Mouse (Mus musculus) myocyte (in vitro differentiated cells): ENCODE measurements at regions not wholly inside any gene's neighbourhood (a gene's known extent, or its start where the extent isn't known, plus 50 kb on each side); places are given as distances from the start of the nearest gene placed in this dataset.
A peak's percentile ranks its signal among the peaks of the same experiment; 100 is the strongest.

ENCODE experiments used
- H3K27me3 ChIP-seq: one replicate; pipeline ENCODE4 v1.6.1; 2011; ENCODE audit not compliant: control insufficient read depth, insufficient read depth, insufficient read length
- H3K36me3 ChIP-seq: one replicate; pipeline ENCODE4 v1.6.1; 2011; ENCODE audit not compliant: control insufficient read depth, insufficient read depth
- H3K4me2 ChIP-seq: one replicate; pipeline ENCODE4 v1.6.1; 2011; ENCODE audit warnings: low read depth, control low read depth
- H3K4me3 ChIP-seq: one replicate; pipeline ENCODE4 v1.5.1; 2011; ENCODE audit warnings: mild to moderate bottlenecking, control low read depth, moderate library complexity
- H3K79me2 ChIP-seq: one replicate; pipeline ENCODE4 v1.6.1; 2011; ENCODE audit not compliant: control insufficient read depth, insufficient read depth
- H3ac ChIP-seq: one replicate; pipeline ENCODE4 v1.6.1; 2011; ENCODE audit not compliant: control insufficient read depth, insufficient read length
- CEBPB ChIP-seq: IDR thresholded peaks from 2 replicates; pipeline ENCODE4 v1.6.1; 2011; ENCODE audit warnings: mild to moderate bottlenecking, moderate library complexity; ENCODE audit not compliant: poor library complexity, insufficient read depth, severe bottlenecking
- E2F4 ChIP-seq: IDR thresholded peaks from one replicate; pipeline ENCODE4 v1.6.1; 2011; ENCODE audit warnings: mild to moderate bottlenecking, control low read depth, moderate library complexity; ENCODE audit not compliant: insufficient read depth
- MAX ChIP-seq: IDR thresholded peaks from one replicate; pipeline ENCODE4 v1.6.1; 2011; ENCODE audit warnings: low read depth, mild to moderate bottlenecking, control low read depth
- MYOD1 ChIP-seq, 3 experiments: IDR thresholded peaks; one replicate each; pipeline ENCODE4 v1.6.1; 2011; ENCODE audit warnings: control low read depth in 2 of 3, low read depth in 2 of 3, mild to moderate bottlenecking in 2 of 3, moderate library complexity in 1 of 3; ENCODE audit not compliant: insufficient read length in 2 of 3, control insufficient read depth in 1 of 3
- MYOG ChIP-seq, 3 experiments: IDR thresholded peaks; one replicate each; pipeline ENCODE4 v1.6.1; 2011; ENCODE audit warnings: control low read depth in 2 of 3, low read depth in 2 of 3, mild to moderate bottlenecking in 2 of 3; ENCODE audit not compliant: insufficient read length in 2 of 3, control insufficient read depth in 1 of 3, insufficient read depth in 1 of 3
- POLR2A ChIP-seq: IDR thresholded peaks from one replicate; pipeline ENCODE4 v1.6.1; 2011; ENCODE audit warnings: low read depth, mild to moderate bottlenecking, control low read depth, moderate library complexity; ENCODE audit not compliant: insufficient read length
- POLR2AphosphoS2 ChIP-seq: IDR thresholded peaks from one replicate; pipeline ENCODE4 v1.6.1; 2011; ENCODE audit warnings: low read depth, control low read depth; ENCODE audit not compliant: insufficient read length
- REST ChIP-seq: IDR thresholded peaks from one replicate; pipeline ENCODE4 v1.6.1; 2011; ENCODE audit warnings: mild to moderate bottlenecking, control low read depth, moderate library complexity; ENCODE audit not compliant: insufficient read depth, insufficient read length
- SRF ChIP-seq: IDR thresholded peaks from one replicate; pipeline ENCODE4 v1.6.1; 2011; ENCODE audit warnings: low read depth; ENCODE audit not compliant: control insufficient read depth, insufficient read length
- TCF12 ChIP-seq: IDR thresholded peaks from one replicate; pipeline ENCODE4 v1.6.1; 2011; ENCODE audit warnings: mild to moderate bottlenecking, control low read depth; ENCODE audit not compliant: poor library complexity, insufficient read depth, severe bottlenecking
- TCF3 ChIP-seq: IDR thresholded peaks from one replicate; pipeline ENCODE4 v1.6.1; 2011; ENCODE audit warnings: low read depth, control low read depth; ENCODE audit not compliant: insufficient read length
- USF1 ChIP-seq: IDR thresholded peaks from one replicate; pipeline ENCODE4 v1.6.1; 2011; ENCODE audit warnings: low read depth, mild to moderate bottlenecking, control low read depth, moderate library complexity

DNA sequence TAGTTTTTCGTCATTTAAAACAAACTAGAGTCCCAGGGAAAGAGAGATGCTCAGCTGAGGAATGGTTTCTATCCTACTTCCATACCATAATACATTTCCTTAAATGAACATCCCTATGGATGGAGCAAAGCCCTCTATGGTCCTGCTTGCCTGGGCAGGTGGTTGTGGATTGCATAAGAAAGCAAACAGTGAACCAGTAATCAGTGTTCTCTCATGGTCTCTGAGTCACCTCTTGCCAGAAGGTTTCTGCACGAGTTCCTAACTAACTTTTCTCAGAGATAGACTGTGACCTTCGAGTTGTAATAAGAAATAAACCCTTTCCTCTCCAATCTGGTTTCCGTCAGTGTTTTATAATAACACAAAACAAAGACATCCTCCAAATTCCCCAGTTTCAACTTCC is 62.9 kb upstream of the Bet1 start:
- TF ChIP-seq TCF12 (no peak), CEBPB (no peak), MAX (no peak), SRF (no peak), POLR2AphosphoS2 (no peak), E2F4 (no peak), USF1 (no peak), TCF3 (no peak), POLR2A (no peak), MYOD1 (IDR thresholded peaks at IDR 0.05; ENCODE audit: control insufficient read depth in 1 of 3, insufficient read length in 2 of 3, low read depth in 2 of 3) (no peak), MYOG (IDR thresholded peaks at IDR 0.05; ENCODE audit: control insufficient read depth in 1 of 3, insufficient read depth in 1 of 3, insufficient read length in 2 of 3, low read depth in 2 of 3) (no peak), REST (no peak)
- H3K4me3 ChIP-seq, result no peak overlapping the region
- no peak overlapping the region for H3ac ChIP-seq
- H3K79me2 ChIP-seq, result no peaks in the 10 kb centered on the region
- H3K4me2 ChIP-seq, result no peak overlapping the region
- no peaks in the 10 kb centered on the region for H3K36me3 ChIP-seq
- H3K27me3 ChIP-seq, result no peaks in the 10 kb centered on the region

DNA sequence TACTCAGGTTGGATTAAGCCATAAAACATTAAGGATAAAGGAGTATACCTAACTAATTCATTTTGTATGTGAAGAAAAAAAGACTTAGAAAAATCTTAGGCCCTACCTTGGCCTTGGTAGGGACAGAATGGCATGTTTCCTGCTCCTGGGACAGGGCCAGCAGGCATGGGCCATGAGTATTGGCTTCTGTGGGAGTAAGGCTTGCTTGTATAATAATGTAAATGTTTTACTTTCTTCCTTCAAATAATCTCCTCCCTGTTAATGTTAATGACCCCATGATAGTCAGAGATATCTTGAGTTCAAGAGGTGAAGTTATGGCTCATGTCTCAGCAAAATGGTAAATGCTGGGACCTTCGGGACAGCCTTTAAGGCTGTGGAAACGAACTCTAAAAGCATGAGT is 71.5 kb upstream of the Bet1 start:
- H3K27me3 ChIP-seq, result no peaks in the 10 kb centered on the region
- no peak overlapping the region for H3ac ChIP-seq
- H3K36me3 ChIP-seq, result no peaks in the 10 kb centered on the region
- H3K79me2 ChIP-seq, result no peaks in the 10 kb centered on the region
- TF ChIP-seq SRF (no peak), USF1 (no peak), E2F4 (no peak), REST (no peak), MYOD1 (IDR thresholded peaks at IDR 0.05; ENCODE audit: control insufficient read depth in 1 of 3, insufficient read length in 2 of 3, low read depth in 2 of 3) (no peak)
- no peak overlapping the region for H3K4me3 ChIP-seq
- no peak overlapping the region for H3K4me2 ChIP-seq

DNA sequence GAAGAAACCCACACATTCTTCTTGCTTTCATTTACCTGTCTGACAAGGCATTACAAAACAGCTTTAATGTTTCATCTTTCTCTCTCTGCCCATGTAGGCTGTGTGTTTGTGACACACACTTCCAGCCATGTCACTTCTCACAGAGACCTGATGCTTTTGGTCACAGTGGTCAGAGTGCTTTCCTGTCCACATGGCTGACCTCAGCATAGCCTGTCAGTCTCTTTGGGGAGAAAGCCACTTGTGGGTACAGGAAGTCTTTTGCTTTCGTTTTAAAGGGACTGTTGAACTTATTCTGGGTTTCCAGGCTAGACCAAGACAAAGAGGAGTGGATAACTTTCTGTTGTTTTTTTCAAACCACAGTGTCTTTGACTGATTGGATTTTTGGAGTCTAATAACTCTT is 77.0 kb upstream of the Bet1 start:
- TF ChIP-seq POLR2A (no peak), MYOD1 (IDR thresholded peaks at IDR 0.05; ENCODE audit: control insufficient read depth in 1 of 3, insufficient read length in 2 of 3, low read depth in 2 of 3) (no peak), REST (no peak), MYOG (IDR thresholded peaks at IDR 0.05; ENCODE audit: control insufficient read depth in 1 of 3, insufficient read depth in 1 of 3, insufficient read length in 2 of 3, low read depth in 2 of 3) (no peak)
- Histone ChIP-seq H3ac (no peak overlapping the region), H3K4me2 (no peak overlapping the region), H3K36me3 (no peaks in the 10 kb centered on the region), H3K27me3 (no peaks in the 10 kb centered on the region), H3K79me2 (no peaks in the 10 kb centered on the region), H3K4me3 (no peak overlapping the region)

DNA sequence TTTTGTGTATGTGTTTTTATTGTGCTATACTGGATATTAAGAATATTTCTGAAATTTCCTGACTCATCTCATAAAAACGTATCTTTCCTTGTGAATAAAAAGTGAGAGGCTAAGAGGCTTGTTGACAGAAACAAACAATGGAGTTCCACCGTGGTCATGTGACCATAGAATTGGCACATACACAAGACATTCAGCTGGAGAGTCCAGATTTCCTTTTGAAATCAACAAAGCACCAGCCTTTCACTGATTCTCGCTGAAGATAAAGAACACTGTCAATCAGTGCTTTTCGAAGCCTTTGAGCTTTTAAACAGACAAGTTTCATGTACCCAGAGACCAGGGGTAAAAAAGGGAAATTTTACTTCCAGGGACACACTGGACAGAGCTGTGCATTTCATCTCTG is 80.3 kb upstream of the Bet1 start:
- Histone ChIP-seq H3K27me3 (no peaks in the 10 kb centered on the region), H3ac (no peak overlapping the region), H3K4me3 (no peak overlapping the region), H3K36me3 (no peaks in the 10 kb centered on the region), H3K79me2 (no peaks in the 10 kb centered on the region), H3K4me2 (no peak overlapping the region)
- TF ChIP-seq USF1, result peak; percentile 31
- TF ChIP-seq TCF12, result no peak

DNA sequence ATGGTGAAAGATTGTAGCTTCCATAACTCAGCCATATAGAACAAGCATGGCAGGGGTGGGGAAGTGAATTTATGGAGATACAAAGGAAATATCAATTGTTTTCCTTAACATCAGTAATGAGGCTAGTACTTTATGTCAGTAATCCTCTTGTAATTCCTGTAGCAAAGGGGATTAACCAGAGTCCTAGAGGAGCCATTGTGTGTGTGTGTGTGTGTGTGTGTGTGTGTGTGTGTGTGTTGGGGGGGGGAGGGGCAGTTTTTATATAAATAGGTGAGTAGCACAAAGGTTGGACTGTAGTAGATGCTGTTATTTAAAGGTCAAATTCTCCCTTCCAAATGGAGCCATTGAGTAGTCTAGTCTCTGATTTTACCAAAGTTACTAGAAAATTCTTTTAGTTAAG is 81.0 kb upstream of the Bet1 start:
- no peaks in the 10 kb centered on the region for H3K79me2 ChIP-seq
- H3K4me3 ChIP-seq, result no peak overlapping the region
- H3ac ChIP-seq, result no peak overlapping the region
- no peaks in the 10 kb centered on the region for H3K36me3 ChIP-seq
- TF ChIP-seq TCF12 (no peak), CEBPB (no peak), USF1 (no peak), MAX (no peak), POLR2AphosphoS2 (no peak), MYOG (IDR thresholded peaks at IDR 0.05; ENCODE audit: control insufficient read depth in 1 of 3, insufficient read depth in 1 of 3, insufficient read length in 2 of 3, low read depth in 2 of 3) (no peak), REST (no peak), POLR2A (no peak), MYOD1 (IDR thresholded peaks at IDR 0.05; ENCODE audit: control insufficient read depth in 1 of 3, insufficient read length in 2 of 3, low read depth in 2 of 3) (no peak), TCF3 (no peak), E2F4 (no peak), SRF (no peak)
- H3K27me3 ChIP-seq, result no peaks in the 10 kb centered on the region
- no peak overlapping the region for H3K4me2 ChIP-seq
